Mouse (Mus musculus): ENCODE data around the gene A630073D07Rik. TPM values are rescaled to one million over a fixed set of nuclear protein-coding genes. Genes with fewer than 3 reads are reported as not detected.
"Not testable (repeated sequence)": the region's sequence is repeated elsewhere in the genome, so short reads cannot be mapped to it uniquely, and the experiment has no call there.

Gene A630073D07Rik
- polyA plus RNA-seq (2012; rRNA removed) = not detected in 2 replicates

GRCm38 (mm10) chr6:132651426-132651825, at the start of gene A630073D07Rik:
A630073D07Rik (minus strand) TSS chr6:132651526.
- Histone ChIP-seq H3K4me1 (ENCODE audit: control insufficient read depth, insufficient read depth, low read length) (no peaks in the 10 kb centered on the region), H3K4me3 (replicated peaks; ENCODE audit: extremely low read depth, low read depth, low read length) (no peak within 1 kb of the TSS)
- 79% methylated on average over 1 of the region's 1 CpGs for WGBS
- TF ChIP-seq CTCF (IDR thresholded peaks at IDR 0.05; ENCODE audit: insufficient read depth, low read length) = no peak
- no peak for TF ChIP-seq POLR2A (IDR thresholded peaks at IDR 0.05; ENCODE audit: borderline replicate concordance, extremely low read depth, low read depth, low read length)
- DNase-seq = no peak

- no peak within 1 kb of the TSS for H3K4me3 ChIP-seq (replicated peaks; ENCODE audit: extremely low read depth, low read depth, low read length)
- no peak for DNase-seq
- no peak for TF ChIP-seq CTCF (IDR thresholded peaks at IDR 0.05; ENCODE audit: insufficient read depth, low read length)
- no peak for TF ChIP-seq POLR2A (IDR thresholded peaks at IDR 0.05; ENCODE audit: borderline replicate concordance, extremely low read depth, low read depth, low read length)
- WGBS = 59% methylated on average over 1 of the region's 1 CpGs
- no peaks in the 10 kb centered on the region for H3K4me1 ChIP-seq (ENCODE audit: control insufficient read depth, insufficient read depth, low read length)
These were observed 49.6 kb upstream of the A630073D07Rik start, which contains the start of gene Tas2r121 for GRCm38 (mm10) chr6:132700907-132701306. Tas2r121 (minus strand) TSS chr6:132701007.

GRCm38 (mm10) chr6:132691596-132691995, 40.3 kb upstream of the A630073D07Rik start:
- not testable (repeated sequence) for H3K4me1 ChIP-seq (ENCODE audit: control insufficient read depth, insufficient read depth, low read length); DNase-seq; H3K4me3 ChIP-seq (replicated peaks; ENCODE audit: extremely low read depth, low read depth, low read length)
- WGBS = 65% methylated on average over 7 of the region's 7 CpGs

GRCm38 (mm10) chr6:132656653-132657052, 5.3 kb upstream of the A630073D07Rik start, which contains the start of gene Tas2r120:
Tas2r120 (plus strand) TSS chr6:132656953.
- Histone ChIP-seq H3K4me3 (replicated peaks; ENCODE audit: extremely low read depth, low read depth, low read length) (no peak within 1 kb of the TSS), H3K4me1 (ENCODE audit: control insufficient read depth, insufficient read depth, low read length) (no peaks in the 10 kb centered on the region)
- no peak for DNase-seq
- no peak for TF ChIP-seq POLR2A (IDR thresholded peaks at IDR 0.05; ENCODE audit: borderline replicate concordance, extremely low read depth, low read depth, low read length)
- no peak for TF ChIP-seq CTCF (IDR thresholded peaks at IDR 0.05; ENCODE audit: insufficient read depth, low read length)

- DNase-seq = no peak
- no peak for TF ChIP-seq CTCF (IDR thresholded peaks at IDR 0.05; ENCODE audit: insufficient read depth, low read length)
- TF ChIP-seq POLR2A (IDR thresholded peaks at IDR 0.05; ENCODE audit: borderline replicate concordance, extremely low read depth, low read depth, low read length) = no peak
- Histone ChIP-seq H3K4me3 (replicated peaks; ENCODE audit: extremely low read depth, low read depth, low read length) (no peak overlapping the region), H3K4me1 (ENCODE audit: control insufficient read depth, insufficient read depth, low read length) (no peaks in the 10 kb centered on the region)
These were observed 1.9 kb downstream of the A630073D07Rik start for GRCm38 (mm10) chr6:132649399-132649798.

- not testable (repeated sequence) for DNase-seq; H3K4me1 ChIP-seq (ENCODE audit: control insufficient read depth, insufficient read depth, low read length); H3K4me3 ChIP-seq (replicated peaks; ENCODE audit: extremely low read depth, low read depth, low read length)
- 64% methylated on average over 2 of the region's 2 CpGs for WGBS
These were observed 55.7 kb downstream of the A630073D07Rik start, which contains the start of gene Prp2 for GRCm38 (mm10) chr6:132595613-132596012. Prp2 (plus strand) TSS chr6:132595913.

Other genes starting within 250 kb of the A630073D07Rik start
- not detected in 2 replicates for gene Prh1, start 81.7 kb downstream of the A630073D07Rik start, polyA plus RNA-seq (2012; rRNA removed)
- not detected in 2 replicates for gene Prp2, start 55.6 kb downstream of the A630073D07Rik start, polyA plus RNA-seq (2012; rRNA removed)
- gene Tas2r120, start 5.4 kb upstream of the A630073D07Rik start, polyA plus RNA-seq (2012; rRNA removed) = not detected in 2 replicates
- gene Tas2r121, start 49.5 kb upstream of the A630073D07Rik start, polyA plus RNA-seq (2012; rRNA removed) = not detected in 2 replicates
- not detected in 2 replicates for gene Tas2r122, start 60.4 kb upstream of the A630073D07Rik start, polyA plus RNA-seq (2012; rRNA removed)
- gene Tas2r115, start 86.5 kb upstream of the A630073D07Rik start, polyA plus RNA-seq (2012; rRNA removed) = not detected in 2 replicates
- not detected in 2 replicates for gene Tas2r124, start 103.2 kb upstream of the A630073D07Rik start, polyA plus RNA-seq (2012; rRNA removed)
- not detected in 2 replicates for gene Tas2r102, start 110.6 kb upstream of the A630073D07Rik start, polyA plus RNA-seq (2012; rRNA removed)
- gene Tas2r136, start 126.6 kb upstream of the A630073D07Rik start, polyA plus RNA-seq (2012; rRNA removed) = not detected in 2 replicates
- gene Tas2r117, start 151.3 kb upstream of the A630073D07Rik start, polyA plus RNA-seq (2012; rRNA removed) = not detected in 2 replicates
- gene Tas2r123, start 195.6 kb upstream of the A630073D07Rik start, polyA plus RNA-seq (2012; rRNA removed) = not detected in 2 replicates
- gene Tas2r116, start 203.9 kb upstream of the A630073D07Rik start, polyA plus RNA-seq (2012; rRNA removed) = not detected in 2 replicates
- gene Tas2r110, start 216.5 kb upstream of the A630073D07Rik start, polyA plus RNA-seq (2012; rRNA removed) = not detected in 2 replicates
- not detected in 2 replicates for gene Tas2r113, start 241.5 kb upstream of the A630073D07Rik start, polyA plus RNA-seq (2012; rRNA removed)